Mouse (Mus musculus): ENCODE measurements at regions not wholly inside any gene's neighbourhood (a gene's known extent, or its start where the extent isn't known, plus 50 kb on each side); places are given as distances from the start of the nearest gene placed in this dataset.

GRCm38 (mm10) chr1:45090841-45091535, 220.3 kb upstream of the Col3a1 start:
- H3K36me3 ChIP-seq: no peaks in the 10 kb centered on the region
- no peak overlapping the region for H3K4me3 ChIP-seq (replicated peaks)
- H3K4me2 ChIP-seq (replicated peaks): no peak overlapping the region
- no peak overlapping the region for H3K9ac ChIP-seq
- peak; percentile 43; the same call in 1 of the 2 replicates for ATAC-seq (ENCODE audit: insufficient number of reproducible peaks, low FRiP score, low TSS enrichment, low read depth)
- no peak overlapping the region for H3K27ac ChIP-seq (replicated peaks)
- no peaks in the 10 kb centered on the region for H3K9me3 ChIP-seq (replicated peaks)
- no peaks in the 10 kb centered on the region for H3K27me3 ChIP-seq
- no peaks in the 10 kb centered on the region for H3K4me1 ChIP-seq
- WGBS: 79% methylated on average over 10 of the region's 10 CpGs

GRCm38 (mm10) chr1:45100966-45101365, 210.4 kb upstream of the Col3a1 start:
- ATAC-seq (ENCODE audit: insufficient number of reproducible peaks, low FRiP score, low TSS enrichment, low read depth): no peak
- Histone ChIP-seq H3K27me3 (no peaks in the 10 kb centered on the region), H3K36me3 (no peaks in the 10 kb centered on the region), H3K9ac (no peak overlapping the region), H3K9me3 (replicated peaks) (no peaks in the 10 kb centered on the region), H3K4me2 (replicated peaks) (no peak overlapping the region), H3K4me1 (no peaks in the 10 kb centered on the region), H3K27ac (replicated peaks) (no peak overlapping the region), H3K4me3 (replicated peaks) (no peak overlapping the region)

- no peak for ATAC-seq (ENCODE audit: insufficient number of reproducible peaks, low FRiP score, low TSS enrichment, low read depth)
- Histone ChIP-seq H3K9ac (no peak overlapping the region), H3K27me3 (no peaks in the 10 kb centered on the region), H3K36me3 (no peaks in the 10 kb centered on the region), H3K4me2 (replicated peaks) (no peak overlapping the region), H3K27ac (replicated peaks) (no peak overlapping the region; the same call in 1 of the 2 replicates), H3K9me3 (replicated peaks) (no peaks in the 10 kb centered on the region), H3K4me3 (replicated peaks) (no peak overlapping the region), H3K4me1 (no peaks in the 10 kb centered on the region)
- 36% methylated on average over 1 of the region's 1 CpGs for WGBS
Measured at GRCm38 (mm10) chr1:45116409-45117144, 194.8 kb upstream of the Col3a1 start.

GRCm38 (mm10) chr1:45135152-45135714, 176.1 kb upstream of the Col3a1 start:
- Histone ChIP-seq H3K4me1 (no peaks in the 10 kb centered on the region), H3K4me2 (replicated peaks) (no peak overlapping the region), H3K9ac (no peak overlapping the region), H3K27ac (replicated peaks) (no peak overlapping the region), H3K36me3 (no peaks in the 10 kb centered on the region), H3K27me3 (no peaks in the 10 kb centered on the region), H3K9me3 (replicated peaks) (no peaks in the 10 kb centered on the region), H3K4me3 (replicated peaks) (no peak overlapping the region)
- ATAC-seq (ENCODE audit: insufficient number of reproducible peaks, low FRiP score, low TSS enrichment, low read depth): no peak
- WGBS: 42% methylated on average over 6 of the region's 7 CpGs

GRCm38 (mm10) chr1:45147019-45147418, 164.3 kb upstream of the Col3a1 start:
- ATAC-seq (ENCODE audit: insufficient number of reproducible peaks, low FRiP score, low TSS enrichment, low read depth): no peak
- Histone ChIP-seq H3K4me2 (replicated peaks) (no peak overlapping the region), H3K4me1 (no peaks in the 10 kb centered on the region), H3K36me3 (no peaks in the 10 kb centered on the region), H3K9ac (no peak overlapping the region), H3K4me3 (replicated peaks) (no peak overlapping the region), H3K27ac (replicated peaks) (no peak overlapping the region), H3K9me3 (replicated peaks) (no peaks in the 10 kb centered on the region), H3K27me3 (no peaks in the 10 kb centered on the region)
- 25% methylated on average over 2 of the region's 2 CpGs for WGBS

- 97% methylated on average over 1 of the region's 1 CpGs for WGBS
- Histone ChIP-seq H3K36me3 (no peaks in the 10 kb centered on the region), H3K4me3 (replicated peaks) (no peak overlapping the region), H3K4me2 (replicated peaks) (no peak overlapping the region), H3K27ac (replicated peaks) (no peak overlapping the region), H3K9ac (no peak overlapping the region), H3K9me3 (replicated peaks) (no peaks in the 10 kb centered on the region), H3K27me3 (no peaks in the 10 kb centered on the region), H3K4me1 (no peaks in the 10 kb centered on the region)
- ATAC-seq (ENCODE audit: insufficient number of reproducible peaks, low FRiP score, low TSS enrichment, low read depth): no peak
Measured at GRCm38 (mm10) chr1:45181632-45182031, 129.7 kb upstream of the Col3a1 start.

GRCm38 (mm10) chr1:45185341-45185740, 126.0 kb upstream of the Col3a1 start:
- Histone ChIP-seq H3K4me3 (replicated peaks) (no peak overlapping the region), H3K27me3 (no peaks in the 10 kb centered on the region), H3K9ac (no peak overlapping the region), H3K27ac (replicated peaks) (no peak overlapping the region), H3K36me3 (no peaks in the 10 kb centered on the region), H3K4me1 (no peaks in the 10 kb centered on the region), H3K4me2 (replicated peaks) (no peak overlapping the region), H3K9me3 (replicated peaks) (no peaks in the 10 kb centered on the region)
- ATAC-seq (ENCODE audit: insufficient number of reproducible peaks, low FRiP score, low TSS enrichment, low read depth): no peak

GRCm38 (mm10) chr1:45207926-45208325, 103.4 kb upstream of the Col3a1 start:
- Histone ChIP-seq H3K4me3 (replicated peaks) (no peak overlapping the region), H3K27ac (replicated peaks) (no peak overlapping the region), H3K9ac (no peak overlapping the region), H3K9me3 (replicated peaks) (no peaks in the 10 kb centered on the region), H3K4me1 (no peaks in the 10 kb centered on the region), H3K27me3 (no peaks in the 10 kb centered on the region), H3K36me3 (no peaks in the 10 kb centered on the region), H3K4me2 (replicated peaks) (no peak overlapping the region)
- 66% methylated on average over 2 of the region's 2 CpGs for WGBS
- ATAC-seq (ENCODE audit: insufficient number of reproducible peaks, low FRiP score, low TSS enrichment, low read depth): no peak

GRCm38 (mm10) chr1:45216272-45216671, 95.1 kb upstream of the Col3a1 start:
- no peak overlapping the region for H3K4me2 ChIP-seq (replicated peaks)
- H3K4me3 ChIP-seq (replicated peaks): no peak overlapping the region

More at GRCm38 (mm10) chr1:45216272-45216671, 95.1 kb upstream of the Col3a1 start:
- 43% methylated on average over 1 of the region's 1 CpGs for WGBS
- H3K36me3 ChIP-seq: no peaks in the 10 kb centered on the region
- H3K9me3 ChIP-seq (replicated peaks): no peaks in the 10 kb centered on the region
- H3K27ac ChIP-seq (replicated peaks): no peak overlapping the region
- no peak for ATAC-seq (ENCODE audit: insufficient number of reproducible peaks, low FRiP score, low TSS enrichment, low read depth)
- no peak overlapping the region for H3K9ac ChIP-seq
- no peaks in the 10 kb centered on the region for H3K4me1 ChIP-seq
- no peaks in the 10 kb centered on the region for H3K27me3 ChIP-seq
